Mouse (Mus musculus) brain, adult 2 months (tissue): ENCODE measurements around the gene Gm13078.

ENCODE experiments used
- DNase-seq: peaks from one replicate; pipeline ENCODE4 v3.0.0; 2011; ENCODE audit warnings: low read depth, low spot score

Gm13078 gene

DNA sequence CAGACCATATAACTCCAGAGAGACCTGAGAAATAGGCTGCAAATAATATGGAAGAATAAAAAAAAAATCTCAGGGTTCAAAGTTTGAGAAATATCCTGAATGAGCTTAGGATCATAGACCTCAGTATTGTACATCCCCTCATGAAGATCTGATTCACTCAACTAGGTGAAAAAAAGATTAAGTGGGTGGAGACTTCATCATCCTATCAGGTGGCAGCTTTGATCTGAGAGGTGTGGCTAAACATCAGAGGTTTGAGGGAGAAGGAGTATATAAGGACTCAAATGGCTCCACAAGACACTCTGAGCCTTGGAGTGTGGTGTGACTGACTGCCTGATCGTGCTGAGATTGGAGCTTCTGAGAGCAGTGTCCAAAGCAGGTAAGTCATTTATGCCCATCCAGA, at the start of gene Gm13078:
TSS of gene Gm13078 (plus strand) at position 301 of the 400 bp plus-strand sequence.
- DNase-seq: no peak

GRCm38 (mm10) chr4:143702611-143703010, 16.6 kb upstream of the Gm13078 start, which contains the start of gene Gm13089:
Gm13089 (minus strand) TSS chr4:143702711.
- DNase-seq: no peak
